Mouse (Mus musculus): ENCODE data around the gene Rab3gap2.

- no peak for TF ChIP-seq CTCF (IDR thresholded peaks at IDR 0.05; ENCODE audit: low read depth)
- no peak for TF ChIP-seq EP300 (optimal IDR thresholded peaks at IDR 0.05)
Measured at GRCm38 (mm10) chr1:185205090-185205489, 1.2 kb downstream of the Rab3gap2 start.

All from stomach, postnatal 0 days (tissue).